Mouse (Mus musculus) midbrain, embryonic 14.5 days (tissue): Measurements from ENCODE around the gene Psmd7. TPM values are rescaled to one million over a fixed set of nuclear protein-coding genes. Genes with fewer than 3 reads are reported as not detected.
A peak's percentile ranks its signal among the peaks of the same experiment; 100 is the strongest.

Source experiments
- ATAC-seq: fragments of 200-750 bp; cut with Nextera tagmentation; 2 replicates; pipeline ENCODE4 v1.8.0; 2017; ENCODE audit warnings: moderate number of reproducible peaks, moderate library complexity; ENCODE audit not compliant: low FRiP score, low TSS enrichment
- DNase-seq: peaks from one replicate; pipeline ENCODE4 v3.0.0-alpha.2; 2015
- H3K27ac ChIP-seq: fragments of 300-500 bp; sonication (generic); replicated peaks from 2 replicates; pipeline ENCODE4 v1.5.1; 2014; ENCODE audit warnings: mild to moderate bottlenecking, low read depth, low read length, moderate library complexity
- H3K27me3 ChIP-seq: fragments of 300-500 bp; sonication (generic); 2 replicates; pipeline ENCODE4 v1.6.1; 2014; ENCODE audit warnings: low read length, control low read depth, mixed read lengths; ENCODE audit not compliant: control insufficient read depth, insufficient read depth
- H3K36me3 ChIP-seq: fragments of 300-500 bp; sonication (generic); 2 replicates; pipeline ENCODE4 v1.6.1; 2014; ENCODE audit warnings: low read length, control low read depth; ENCODE audit not compliant: control insufficient read depth, insufficient read depth
- H3K4me1 ChIP-seq: fragments of 300-500 bp; sonication (generic); 2 replicates; pipeline ENCODE4 v1.6.1; 2014; ENCODE audit warnings: mild to moderate bottlenecking, antibody characterized with exemption, low read length, control low read depth; ENCODE audit not compliant: control insufficient read depth, insufficient read depth
- H3K4me2 ChIP-seq: fragments of 300-500 bp; sonication (generic); 2 replicates; pipeline ENCODE4 v1.6.1; 2014; ENCODE audit warnings: mild to moderate bottlenecking, low read length, moderate library complexity
- H3K4me3 ChIP-seq: fragments of 300-500 bp; sonication (generic); replicated peaks from 2 replicates; pipeline ENCODE4 v1.5.1; 2014; ENCODE audit warnings: low read depth, low read length
- H3K9ac ChIP-seq: fragments of 300-500 bp; sonication (generic); replicated peaks from 2 replicates; pipeline ENCODE4 v1.6.1; 2014; ENCODE audit warnings: mild to moderate bottlenecking, low read length, moderate library complexity
- H3K9me3 ChIP-seq: fragments of 300-500 bp; sonication (generic); 2 replicates; pipeline ENCODE4 v1.6.1; 2016; ENCODE audit warnings: low read length, control low read depth, mixed read lengths; ENCODE audit not compliant: control insufficient read depth
- WGBS: fragments of 180-500 bp; shearing (Covaris S2); extraction: QIAGEN DNeasy Blood & Tissue Kit; methylation state at CpG from one replicate; pipeline ENCODE4 v1.1.7; 2014; 5-methylcytosine and 5-hydroxymethylcytosine counted together
- polyA plus RNA-seq: library from polyadenylated mRNA; unstranded; fragments of >200 nt; fragmentation: Nextera tagmentation; extraction: Ambion mirVana; gene quantifications from 2 replicates; pipeline ENCODE4 v1.2.1, GENCODE M21; 2014

The Psmd7 gene
- polyA plus RNA-seq, 1 experiment from 2014 or later: 233 TPM

GRCm38 (mm10) chr8:107572497-107572896 is 15.8 kb downstream of the Psmd7 start:
- H3K27ac ChIP-seq: no peak overlapping the region
- no peak overlapping the region for H3K4me2 ChIP-seq

GRCm38 (mm10) chr8:107571486-107572135 is 16.7 kb downstream of the Psmd7 start:
- no peak for DNase-seq
- Histone ChIP-seq H3K9ac (no peak overlapping the region), H3K4me3 (no peak overlapping the region), H3K27ac (no peak overlapping the region), H3K27me3 (no peaks in the 10 kb centered on the region), H3K4me1 (no peaks in the 10 kb centered on the region), H3K9me3 (no peaks in the 10 kb centered on the region), H3K4me2 (no peak overlapping the region), H3K36me3 (no peaks in the 10 kb centered on the region)
- ATAC-seq: no peak
- WGBS: 94% methylated on average over 7 of the region's 7 CpGs

More at GRCm38 (mm10) chr8:107572497-107572896, 15.8 kb downstream of the Psmd7 start:
- WGBS: 56% methylated on average over 4 of the region's 4 CpGs
- Histone ChIP-seq H3K27me3 (no peaks in the 10 kb centered on the region), H3K4me1 (no peaks in the 10 kb centered on the region), H3K4me3 (no peak overlapping the region), H3K36me3 (no peaks in the 10 kb centered on the region), H3K9me3 (no peaks in the 10 kb centered on the region), H3K9ac (no peak overlapping the region)
- DNase-seq: peak; percentile 68
- no peak for ATAC-seq

GRCm38 (mm10) chr8:107571046-107571445 is 17.2 kb downstream of the Psmd7 start:
- H3K4me2 ChIP-seq: no peak overlapping the region
- no peak for ATAC-seq
- H3K36me3 ChIP-seq: no peaks in the 10 kb centered on the region
- no peaks in the 10 kb centered on the region for H3K4me1 ChIP-seq
- H3K4me3 ChIP-seq: no peak overlapping the region
- WGBS: 83% methylated on average over 2 of the region's 2 CpGs
- no peak for DNase-seq
- no peak overlapping the region for H3K27ac ChIP-seq
- no peak overlapping the region for H3K9ac ChIP-seq
- H3K9me3 ChIP-seq: no peaks in the 10 kb centered on the region
- H3K27me3 ChIP-seq: no peaks in the 10 kb centered on the region

GRCm38 (mm10) chr8:107562164-107562563 is 26.1 kb downstream of the Psmd7 start:
- Histone ChIP-seq H3K27me3 (no peaks in the 10 kb centered on the region), H3K9me3 (no peaks in the 10 kb centered on the region), H3K27ac (no peak overlapping the region), H3K9ac (no peak overlapping the region), H3K4me2 (no peak overlapping the region), H3K4me3 (no peak overlapping the region), H3K36me3 (peaks cover 5% of the 10 kb centered on the region), H3K4me1 (no peaks in the 10 kb centered on the region)
- ATAC-seq: no peak
- 84% methylated on average over 9 of the region's 9 CpGs for WGBS
- no peak for DNase-seq

- H3K9me3 ChIP-seq: no peaks in the 10 kb centered on the region
- no peak overlapping the region for H3K4me3 ChIP-seq
- peaks cover 9% of the 10 kb centered on the region for H3K36me3 ChIP-seq
- H3K9ac ChIP-seq: no peak overlapping the region
- no peak overlapping the region for H3K4me2 ChIP-seq
- ATAC-seq (no peak), DNase-seq (no peak)
- 74% methylated on average over 16 of the region's 16 CpGs for WGBS
- no peak overlapping the region for H3K27ac ChIP-seq
- no peaks in the 10 kb centered on the region for H3K4me1 ChIP-seq
- no peaks in the 10 kb centered on the region for H3K27me3 ChIP-seq
Measured at GRCm38 (mm10) chr8:107560820-107561536, 27.3 kb downstream of the Psmd7 start.

GRCm38 (mm10) chr8:107556511-107556936 is 31.7 kb downstream of the Psmd7 start:
- no peak for ATAC-seq
- H3K36me3 ChIP-seq: peaks cover 25% of the 10 kb centered on the region
- WGBS: 26% methylated on average over 12 of the region's 12 CpGs
- H3K4me1 ChIP-seq: no peaks in the 10 kb centered on the region
- no peak overlapping the region for H3K9ac ChIP-seq
- H3K4me3 ChIP-seq: no peak overlapping the region
- no peak overlapping the region for H3K27ac ChIP-seq
- no peak for DNase-seq
- H3K4me2 ChIP-seq: no peak overlapping the region
- no peaks in the 10 kb centered on the region for H3K27me3 ChIP-seq
- no peaks in the 10 kb centered on the region for H3K9me3 ChIP-seq

GRCm38 (mm10) chr8:107555231-107555630 is 33.0 kb downstream of the Psmd7 start:
- no peak overlapping the region for H3K4me2 ChIP-seq
- DNase-seq: no peak
- ATAC-seq: no peak

GRCm38 (mm10) chr8:107552234-107552633 is 36.0 kb downstream of the Psmd7 start:
- Histone ChIP-seq H3K4me2 (no peak overlapping the region), H3K4me1 (no peaks in the 10 kb centered on the region), H3K4me3 (no peak overlapping the region), H3K27me3 (no peaks in the 10 kb centered on the region), H3K27ac (no peak overlapping the region), H3K9me3 (no peaks in the 10 kb centered on the region), H3K36me3 (peaks cover 41% of the 10 kb centered on the region), H3K9ac (no peak overlapping the region)
- DNase-seq (no peak), ATAC-seq (no peak)
- 18% methylated on average over 6 of the region's 6 CpGs for WGBS

More at GRCm38 (mm10) chr8:107555231-107555630, 33.0 kb downstream of the Psmd7 start:
- H3K9me3 ChIP-seq: no peaks in the 10 kb centered on the region
- no peak overlapping the region for H3K4me3 ChIP-seq
- WGBS: 92% methylated on average over 10 of the region's 10 CpGs
- H3K4me1 ChIP-seq: no peaks in the 10 kb centered on the region
- H3K27ac ChIP-seq: no peak overlapping the region
- peaks cover 33% of the 10 kb centered on the region for H3K36me3 ChIP-seq
- no peak overlapping the region for H3K9ac ChIP-seq
- H3K27me3 ChIP-seq: no peaks in the 10 kb centered on the region

- Histone ChIP-seq H3K36me3 (peaks cover 49% of the 10 kb centered on the region), H3K27me3 (no peaks in the 10 kb centered on the region), H3K9me3 (no peaks in the 10 kb centered on the region), H3K4me1 (no peaks in the 10 kb centered on the region), H3K4me3 (no peak overlapping the region), H3K4me2 (no peak overlapping the region), H3K27ac (no peak overlapping the region), H3K9ac (no peak overlapping the region)
- 95% methylated on average over 8 of the region's 8 CpGs for WGBS
- DNase-seq (no peak), ATAC-seq (no peak)
Measured at GRCm38 (mm10) chr8:107546817-107547216, 41.4 kb downstream of the Psmd7 start.
